Mouse (Mus musculus): ENCODE measurements around the gene Grk2.
"Not testable (repeated sequence)": the region's sequence is repeated elsewhere in the genome, so short reads cannot be mapped to it uniquely, and the experiment has no call there.

Gene Grk2

GRCm38 (mm10) chr19:4270187-4270586 lies 35.8 kb downstream of the Grk2 start:
- no peak for DNase-seq (ENCODE audit: low read depth)

GRCm38 (mm10) chr19:4268566-4269361 lies 37.3 kb downstream of the Grk2 start, which contains the start of gene Ssh3:
TSS of gene Ssh3 (minus strand) at chr19:4269180.
- peak; percentile 87 for DNase-seq (ENCODE audit: low read depth)

GRCm38 (mm10) chr19:4265956-4266355 lies 40.1 kb downstream of the Grk2 start:
- DNase-seq (ENCODE audit: low read depth), result no peak

DNA sequence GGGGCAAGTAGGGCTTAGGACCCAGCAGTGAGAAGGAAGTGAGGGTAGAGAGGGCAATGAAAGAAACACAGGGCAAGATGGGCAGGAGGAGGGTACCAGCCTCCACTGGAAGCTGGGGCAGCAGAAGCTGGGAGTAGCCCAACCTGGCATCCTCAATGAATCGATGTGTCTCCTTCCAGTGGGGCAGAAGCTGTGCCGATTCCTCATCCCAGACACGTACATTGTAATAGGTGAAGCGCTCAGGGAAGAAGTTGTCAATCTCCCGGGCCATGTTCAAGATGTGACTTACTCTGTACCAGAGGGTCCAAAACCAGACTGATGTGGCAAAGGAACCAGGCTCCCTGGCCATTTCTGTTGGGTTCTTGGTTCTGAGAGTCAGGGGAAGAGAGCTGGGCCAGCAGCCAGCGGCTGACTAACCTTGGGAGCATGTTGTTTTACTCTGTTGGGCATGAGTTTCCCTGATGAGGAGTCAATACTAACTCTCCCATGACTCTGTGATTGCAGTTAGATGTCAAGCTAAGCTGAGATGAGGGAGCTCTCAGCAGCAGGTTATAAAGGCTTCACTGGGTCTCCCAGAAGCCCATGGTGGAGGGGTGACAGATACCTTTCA lies 41.7 kb downstream of the Grk2 start:
- no peak for DNase-seq (ENCODE audit: low read depth)

DNA sequence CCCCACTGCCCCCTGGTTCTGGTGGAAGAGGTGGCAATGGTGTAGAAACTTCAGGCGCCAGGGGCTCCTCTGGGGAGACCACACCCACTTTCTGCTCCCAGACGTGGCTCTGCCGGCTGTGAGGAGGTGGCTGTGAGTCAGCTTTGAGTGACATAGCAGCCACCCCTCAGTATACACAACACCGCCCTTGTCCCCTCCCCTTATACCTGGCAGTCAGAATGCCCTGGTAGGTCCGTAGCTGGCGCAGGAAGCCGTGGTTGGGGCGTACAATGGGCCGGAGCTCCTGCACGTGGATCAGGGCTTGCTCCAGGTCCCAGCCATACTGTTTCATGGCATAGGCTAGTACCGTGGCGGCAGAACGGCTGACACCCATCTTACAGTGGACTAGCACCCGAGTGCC lies 42.3 kb downstream of the Grk2 start:
- no peak for DNase-seq (ENCODE audit: low read depth)

GRCm38 (mm10) chr19:4262756-4263155 lies 43.3 kb downstream of the Grk2 start:
- DNase-seq (ENCODE audit: low read depth), result no peak

DNA sequence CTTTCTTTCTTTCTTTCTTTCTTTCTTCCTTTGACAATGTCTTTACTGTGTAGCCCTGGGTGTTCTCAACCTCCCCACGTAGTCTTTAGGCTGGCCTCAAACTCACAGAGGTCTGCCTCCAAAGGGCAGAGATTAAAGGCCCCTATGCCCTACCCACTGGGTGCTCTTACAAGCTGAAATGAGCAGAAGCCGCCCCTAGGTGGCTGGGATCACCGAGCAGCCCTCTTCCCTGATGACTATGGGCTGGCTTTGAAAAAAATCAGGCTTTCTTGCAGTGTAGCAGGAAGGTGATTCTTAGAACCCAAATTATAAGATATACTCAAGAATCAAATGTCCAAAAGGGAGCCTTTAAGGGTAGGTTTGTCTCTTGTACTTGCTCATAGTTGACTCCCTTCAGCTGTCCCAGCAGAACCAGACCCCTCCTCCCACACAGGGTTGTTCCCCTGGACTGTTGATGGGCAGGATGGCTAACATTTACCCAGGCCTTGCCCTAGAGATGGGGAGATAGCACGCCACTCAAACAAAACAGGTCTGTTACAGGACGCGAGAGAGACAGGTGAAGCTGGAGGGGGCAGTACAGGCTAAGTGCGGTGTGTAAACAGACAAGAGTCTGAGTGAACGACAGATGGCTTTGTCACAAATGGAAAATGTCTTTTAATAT lies 44.9 kb downstream of the Grk2 start:
- DNase-seq (ENCODE audit: low read depth), result peak; percentile 68

DNA sequence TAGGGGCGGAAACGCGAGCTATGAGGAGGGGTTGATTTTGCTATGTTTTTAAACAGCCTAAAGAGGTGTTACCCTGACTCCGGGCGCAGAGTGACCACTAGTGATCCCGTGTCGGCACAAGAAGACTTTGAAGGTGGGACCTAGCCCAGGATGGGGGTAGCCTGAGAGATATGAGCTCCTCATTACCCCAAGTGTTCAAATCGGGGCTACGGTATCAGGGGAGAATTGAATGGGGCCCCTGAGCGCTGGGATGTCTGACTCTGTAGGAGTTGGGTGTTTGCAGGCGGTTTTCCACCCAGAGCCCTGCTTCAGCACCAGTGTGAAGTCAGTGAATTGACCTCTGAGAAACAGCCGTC lies 48.1 kb downstream of the Grk2 start:
- no peak for DNase-seq (ENCODE audit: low read depth)

DNA sequence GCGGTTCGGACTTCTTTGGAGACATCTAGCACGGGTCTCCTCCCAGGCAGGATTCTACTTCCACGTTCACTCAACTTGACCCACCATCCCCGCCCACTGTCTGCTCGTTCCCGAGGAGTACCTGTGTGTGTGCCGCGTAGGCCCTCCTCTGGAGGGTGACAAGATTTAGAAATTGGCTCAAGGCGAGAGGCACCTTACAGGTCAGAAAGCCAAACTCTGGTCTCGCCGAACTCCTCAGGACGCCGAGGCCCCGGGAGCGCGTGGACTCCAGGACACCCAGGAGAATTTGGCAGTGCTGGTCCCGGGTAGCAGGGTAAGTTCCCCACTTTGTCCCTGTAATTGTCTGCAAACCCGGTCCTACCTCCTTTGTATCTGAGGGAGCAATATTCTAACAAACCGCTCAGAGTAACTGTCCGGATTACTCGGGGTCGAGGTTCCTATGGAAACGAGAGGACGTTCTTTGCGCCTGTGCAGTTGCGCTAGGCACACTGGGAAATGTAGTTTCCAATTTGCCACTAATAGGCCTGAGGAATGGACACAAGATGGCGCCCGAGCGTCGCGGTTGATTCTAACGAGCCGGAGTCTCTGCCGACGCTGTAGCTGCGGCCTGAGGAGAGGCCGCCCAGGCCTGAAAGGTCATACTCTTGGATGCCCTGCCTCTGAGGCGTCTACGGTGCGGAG lies 48.7 kb downstream of the Grk2 start:
- peak; percentile 98 for DNase-seq (ENCODE audit: low read depth)

GRCm38 (mm10) chr19:4255583-4256162 lies 50.3 kb downstream of the Grk2 start:
- DNase-seq (ENCODE audit: low read depth), result peak; percentile 70

DNA sequence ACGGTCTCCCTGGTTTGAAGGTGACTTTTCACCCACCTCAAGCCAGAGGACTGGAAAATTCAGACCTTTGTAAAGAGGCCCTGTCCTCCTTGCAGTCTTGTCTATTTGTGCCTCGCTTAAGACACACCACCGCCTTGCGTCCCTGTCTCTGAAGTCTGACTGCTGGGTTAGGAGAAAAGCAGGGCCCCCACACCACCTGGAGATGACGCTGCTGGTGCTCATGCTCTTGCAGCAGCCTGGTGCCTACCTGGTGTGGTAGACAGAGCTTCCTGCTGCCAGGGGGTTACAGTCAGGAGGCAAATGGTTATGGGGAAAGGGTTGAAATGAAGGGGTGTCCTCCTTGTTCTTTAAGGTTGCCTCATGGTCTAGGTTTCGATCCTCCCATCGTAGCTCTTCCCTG lies 51.8 kb downstream of the Grk2 start:
- DNase-seq (ENCODE audit: low read depth), result no peak

- DNase-seq (ENCODE audit: low read depth), result not testable (repeated sequence)
Measured at GRCm38 (mm10) chr19:4248683-4249082, 57.3 kb downstream of the Grk2 start.

- DNase-seq (ENCODE audit: low read depth), result peak; percentile 72
Measured at GRCm38 (mm10) chr19:4247010-4247409, 59.0 kb downstream of the Grk2 start.

DNA sequence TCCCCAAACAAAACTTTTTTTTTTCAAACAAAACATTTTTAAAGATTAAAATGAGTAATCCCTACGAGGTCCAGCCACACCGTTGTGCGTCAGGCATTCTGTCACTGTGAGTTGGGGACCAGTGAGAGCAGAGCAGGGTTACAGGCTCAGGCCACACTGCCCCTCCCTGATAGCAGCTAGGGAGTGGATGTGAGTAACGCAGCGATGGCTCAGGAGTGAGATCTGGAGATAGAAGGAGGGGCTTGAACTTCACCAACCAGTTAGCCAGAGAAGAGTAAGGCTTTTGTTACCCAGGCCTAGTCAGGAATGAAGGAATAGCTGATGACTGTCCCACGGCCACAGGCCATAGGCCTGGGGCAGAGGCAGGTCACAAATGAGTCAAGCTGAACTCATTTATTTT lies 61.2 kb downstream of the Grk2 start:
- DNase-seq (ENCODE audit: low read depth), result no peak

DNA sequence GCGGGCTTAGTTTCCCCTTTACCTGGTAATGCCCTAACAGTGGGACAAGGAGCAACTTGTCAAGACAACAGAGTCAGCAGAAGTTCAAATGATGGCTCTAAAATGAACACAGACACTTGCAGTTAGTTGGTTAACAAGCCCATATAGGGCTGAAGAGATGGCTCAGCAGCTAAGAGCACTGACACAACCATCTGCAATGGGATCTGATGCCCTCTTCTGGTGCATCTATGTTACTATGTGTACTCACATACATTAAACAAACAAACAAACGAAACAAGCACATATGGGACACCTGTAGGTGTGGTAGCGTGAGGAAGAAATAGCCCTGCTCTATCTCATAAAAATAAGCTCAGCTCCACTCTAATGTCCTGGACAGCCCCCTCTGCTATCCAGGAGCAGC lies 63.6 kb downstream of the Grk2 start:
- DNase-seq (ENCODE audit: low read depth), result peak; percentile 61

DNA sequence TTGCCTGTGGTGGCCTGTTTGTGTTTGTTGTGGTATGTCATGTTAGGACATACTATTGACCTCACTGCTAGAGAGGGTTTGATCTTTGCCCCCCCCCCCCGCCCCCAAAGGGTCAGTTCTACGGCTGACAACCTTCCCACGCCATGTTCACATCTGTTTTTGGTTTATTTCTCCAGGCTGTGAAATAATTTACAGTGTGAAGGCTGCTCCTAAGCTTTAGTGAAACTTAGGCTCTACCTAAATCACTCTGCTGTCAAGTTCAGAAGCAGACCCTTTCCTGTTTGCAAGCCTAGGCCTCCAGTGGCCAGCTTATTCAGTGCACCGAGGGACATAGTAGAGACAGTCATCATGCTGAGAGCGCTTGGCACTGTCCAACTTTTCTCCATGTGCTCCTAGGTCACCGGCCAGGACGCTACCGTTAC lies 65.8 kb downstream of the Grk2 start:
- no peak for DNase-seq (ENCODE audit: low read depth)

All from induced T-regulatory cell, adult 2 months (primary cell).